Mouse (Mus musculus): ENCODE measurements around the gene Epor.

Epor gene

DNA sequence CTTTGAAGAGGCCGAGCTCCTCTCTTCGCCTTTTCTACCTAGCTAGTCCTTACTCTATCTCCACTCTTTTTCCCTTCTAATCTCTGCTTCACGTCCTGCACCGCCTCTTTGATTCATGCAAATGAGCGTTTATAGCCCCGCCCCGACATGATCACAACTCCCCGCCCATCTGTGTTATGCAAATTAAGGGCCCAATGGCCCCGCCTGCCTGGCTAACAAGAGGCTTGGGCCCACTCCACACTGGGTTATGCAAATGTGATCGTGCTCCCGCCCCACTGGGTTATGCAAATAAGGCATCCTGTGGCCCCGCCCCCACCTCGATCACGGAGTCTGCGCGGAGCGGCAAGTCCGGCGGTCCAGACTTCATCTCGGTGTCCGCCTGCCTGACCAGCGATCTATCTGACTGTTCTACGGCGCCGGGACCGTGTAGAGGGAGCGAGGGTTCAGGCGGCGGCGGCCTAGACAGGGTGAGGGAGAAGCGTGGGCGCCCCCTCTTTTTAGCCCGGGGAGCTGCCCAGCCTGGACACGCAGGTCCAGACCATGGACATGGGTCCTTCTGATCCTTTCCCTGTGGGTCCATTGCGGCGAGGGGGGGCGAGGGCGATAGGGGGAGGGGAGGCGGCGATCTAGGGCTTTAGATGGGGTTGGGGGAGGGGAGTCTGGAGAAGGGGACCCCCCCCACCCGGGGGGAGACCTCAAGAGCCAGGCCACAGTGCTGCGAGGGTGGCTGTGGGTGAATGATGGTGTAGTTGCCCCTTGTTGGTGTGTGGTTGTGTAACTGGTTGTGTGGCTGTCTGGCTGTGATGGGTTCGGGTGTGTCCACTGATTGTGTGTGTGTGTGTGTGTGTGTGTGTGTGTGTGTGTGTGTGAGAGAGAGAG is 26.4 kb downstream of the Epor start, which contains the start of gene Plppr2:
Gene Plppr2 (plus strand): TSS at position 342 of the 879 bp plus-strand sequence.
- DNase-seq: peak; percentile 98

DNA sequence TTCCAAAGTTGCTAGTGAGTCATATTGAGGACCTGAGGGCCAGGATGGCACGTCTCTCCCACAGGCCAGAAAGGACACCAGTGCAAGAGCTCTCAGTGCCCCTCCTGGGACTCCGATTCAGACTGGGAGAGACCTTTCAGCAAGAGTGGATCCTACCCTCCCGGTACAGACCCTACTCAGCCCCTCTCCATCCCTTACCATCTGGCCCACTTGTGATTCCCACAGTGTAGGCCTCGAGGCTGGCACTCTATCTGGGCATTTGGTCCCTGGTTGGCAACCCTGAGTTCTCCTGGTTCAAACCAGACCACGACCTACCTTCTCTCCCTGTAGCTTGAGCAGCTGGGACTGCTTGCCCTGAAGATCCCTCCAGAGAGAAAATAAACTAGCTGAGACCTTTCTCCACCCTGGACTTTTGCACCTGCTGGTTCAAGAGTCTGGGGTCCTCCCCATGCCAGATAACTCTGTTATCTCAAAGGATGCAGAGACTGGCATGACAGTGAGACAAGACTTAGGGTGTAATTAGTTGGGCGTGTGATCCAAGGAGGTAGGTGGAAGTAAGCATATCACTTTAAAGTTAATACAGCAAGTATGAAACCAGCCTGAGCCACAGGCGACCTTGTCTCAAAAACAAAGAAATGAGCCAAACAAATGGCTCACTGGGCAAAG is 27.7 kb downstream of the Epor start:
- no peak for DNase-seq

- DNase-seq: no peak
Measured at GRCm38 (mm10) chr9:21934021-21934420, 29.3 kb downstream of the Epor start.

DNA sequence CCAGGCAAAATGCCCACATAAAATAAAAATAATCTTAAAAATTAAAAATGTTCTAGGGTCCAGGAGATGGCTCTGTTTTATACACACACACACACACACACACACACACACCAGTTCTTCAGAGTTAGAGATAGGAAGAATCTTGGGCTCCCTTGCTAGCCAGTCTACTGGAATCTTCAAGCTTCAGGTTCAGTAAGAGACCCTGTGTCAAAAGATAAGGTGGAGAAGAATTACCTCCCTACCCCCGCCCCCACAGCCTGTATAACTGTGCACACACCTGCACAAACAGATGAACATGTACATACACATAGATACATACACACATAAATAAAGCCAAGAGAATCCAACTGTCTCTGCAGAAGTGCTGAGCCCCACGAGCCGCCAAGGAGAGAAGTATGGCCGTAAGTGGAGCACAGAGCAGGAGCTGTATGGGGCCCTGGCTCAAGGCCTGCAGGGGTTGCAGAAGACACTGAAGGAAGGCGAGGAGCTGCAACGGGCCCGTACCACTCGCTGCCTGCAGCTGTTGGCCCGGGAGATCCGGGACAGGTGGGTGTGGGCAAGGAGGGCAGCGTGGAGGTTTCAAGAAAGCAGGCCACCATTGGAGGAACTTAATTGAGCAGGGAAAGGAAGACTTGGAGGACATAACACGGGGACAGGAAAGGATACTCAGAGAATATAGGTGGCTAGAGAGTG is 30.7 kb downstream of the Epor start:
- no peak for DNase-seq

DNA sequence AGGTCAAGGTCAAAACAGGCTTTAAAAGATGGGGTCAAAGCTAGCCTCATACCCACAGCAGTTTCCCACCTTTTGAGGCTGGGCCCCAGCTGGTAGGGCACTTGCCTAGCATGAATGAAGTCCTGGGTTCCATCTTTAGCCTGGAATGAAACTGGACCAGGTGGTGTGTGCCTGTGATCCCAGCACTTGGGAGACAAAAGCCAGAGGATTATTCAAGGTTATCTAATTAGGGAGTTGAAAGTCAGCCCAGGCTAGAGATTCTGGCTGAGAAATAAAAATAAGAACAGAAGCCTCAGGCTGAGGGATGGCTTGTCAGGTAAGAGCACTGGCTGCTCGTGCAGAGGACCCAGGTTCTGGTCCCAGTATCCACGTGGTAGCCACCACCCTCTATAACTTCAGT is 31.3 kb downstream of the Epor start:
- no peak for DNase-seq

DNA sequence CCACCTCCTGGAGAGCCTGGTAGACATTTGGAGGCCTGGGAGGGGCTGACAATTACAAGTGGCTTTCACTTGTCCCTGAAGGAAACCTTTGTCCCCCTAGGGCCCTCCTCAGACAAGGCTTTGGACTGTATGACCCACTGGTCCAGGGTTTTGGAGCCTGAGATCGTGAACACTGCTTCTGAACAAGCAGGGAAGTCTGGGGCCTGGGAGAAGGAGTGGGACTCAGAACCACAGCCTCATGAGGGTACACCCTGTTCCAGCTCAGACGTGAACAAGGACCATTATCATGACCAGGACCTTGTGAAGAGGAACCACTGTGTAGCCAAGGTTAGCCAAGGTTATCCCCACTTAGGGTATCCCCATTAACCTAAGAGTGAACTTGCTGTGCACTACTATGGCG is 34.1 kb downstream of the Epor start:
- no peak for DNase-seq

GRCm38 (mm10) chr9:21927208-21927753 is 36.0 kb downstream of the Epor start, which contains the start of the genes Ccdc159 and Tmem205:
Gene Ccdc159, plus strand, starts transcription at chr9:21927471.
Gene Tmem205, minus strand, starts transcription at chr9:21927556.
- peak; percentile 94 to 99 for DNase-seq

GRCm38 (mm10) chr9:21926784-21927183 is 36.5 kb downstream of the Epor start:
- peak in 1 of 2 experiments; percentile 21 for DNase-seq

DNA sequence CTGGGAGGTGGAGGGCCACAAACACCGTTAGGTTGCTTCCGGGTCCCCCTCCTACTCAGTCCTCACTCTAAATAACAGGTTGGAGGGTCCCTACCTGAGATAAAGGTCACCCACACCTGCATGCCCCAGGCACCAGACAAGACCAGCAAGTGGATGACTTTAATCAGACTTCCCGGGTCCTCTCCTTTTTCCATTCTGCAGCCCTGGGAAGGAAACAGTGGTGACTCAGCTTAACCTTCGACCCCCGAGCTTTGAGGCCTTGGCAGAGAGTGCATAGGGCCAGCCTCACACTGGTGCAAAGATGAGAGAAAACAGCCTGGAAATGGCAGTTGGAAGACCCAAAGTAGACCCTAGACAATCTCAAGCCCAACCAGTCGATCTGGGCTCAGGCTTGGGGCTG is 37.2 kb downstream of the Epor start:
- peak; percentile 52 to 69 for DNase-seq

DNA sequence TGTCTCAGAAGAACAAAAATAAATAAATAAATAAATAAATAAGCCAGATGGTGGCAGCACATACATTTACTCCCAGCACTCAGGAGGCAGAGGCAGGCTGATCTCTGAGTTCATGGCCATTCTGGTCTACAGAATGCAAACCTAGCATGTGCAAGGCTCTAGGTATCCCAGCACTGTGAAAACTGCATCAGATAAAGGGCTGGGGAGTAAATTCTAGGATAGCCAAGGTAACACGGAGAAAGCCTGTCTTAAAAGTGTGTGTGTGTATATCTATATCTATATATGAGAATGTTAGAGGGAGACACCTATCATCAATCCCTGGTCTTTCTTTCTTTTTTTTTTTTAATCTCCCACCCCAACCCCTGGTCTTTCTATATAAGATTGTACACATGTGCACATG is 37.8 kb downstream of the Epor start:
- no peak for DNase-seq

DNA sequence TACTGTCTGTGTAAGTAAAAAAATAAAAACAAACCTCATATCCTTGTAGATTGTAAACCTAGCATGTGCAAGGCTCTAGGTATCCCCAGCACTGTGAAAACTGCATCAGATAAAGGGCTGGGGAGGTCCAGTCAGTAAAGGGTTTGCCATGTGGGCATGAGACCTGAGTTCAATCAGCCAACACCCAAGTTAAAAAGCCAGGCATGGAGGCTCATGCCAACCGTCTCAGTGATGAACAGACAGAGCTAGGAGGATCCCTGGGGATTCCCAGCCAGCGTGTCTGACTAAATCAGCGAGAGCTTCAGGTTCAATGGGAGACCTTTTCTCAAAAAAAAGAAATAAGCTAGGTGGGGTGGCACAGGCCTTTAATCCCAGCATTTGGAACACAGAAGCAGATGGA is 38.3 kb downstream of the Epor start:
- DNase-seq: no peak

- peak; percentile 94 for DNase-seq
Measured at GRCm38 (mm10) chr9:21924099-21924493, 39.2 kb downstream of the Epor start.

DNA sequence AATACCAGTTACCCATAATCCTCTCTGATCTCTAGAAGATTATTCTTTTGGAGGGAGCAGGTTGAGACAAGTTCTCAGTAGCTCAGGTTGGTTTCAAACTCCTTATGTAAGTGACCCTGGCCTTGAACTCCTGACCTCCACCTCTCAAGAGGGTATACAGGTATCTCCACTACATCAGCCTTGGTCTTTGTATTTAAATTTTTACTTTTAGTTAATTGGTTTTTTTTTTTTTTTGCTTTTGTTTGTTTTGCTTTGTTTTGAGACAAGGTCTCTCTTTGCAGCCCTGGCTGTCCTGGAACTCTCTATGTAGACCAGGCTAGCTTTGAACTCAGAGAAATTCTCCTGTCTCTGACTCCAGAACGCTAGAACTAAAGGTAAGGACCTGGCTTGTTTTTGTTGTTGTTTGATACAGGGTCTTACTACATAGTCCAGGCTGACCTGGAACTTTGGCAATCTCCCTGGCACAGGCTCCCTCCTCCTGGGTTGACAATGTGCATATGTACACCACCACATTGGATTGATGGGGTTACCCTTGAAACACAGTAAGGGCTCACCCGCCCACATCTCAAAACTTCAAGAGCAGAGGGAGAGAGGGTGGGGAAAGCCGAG is 39.7 kb downstream of the Epor start:
- DNase-seq: no peak

- no peak for DNase-seq
Measured at GRCm38 (mm10) chr9:21923036-21923435, 40.3 kb downstream of the Epor start.

- DNase-seq: no peak
Measured at GRCm38 (mm10) chr9:21918692-21919384, 44.5 kb downstream of the Epor start.

DNA sequence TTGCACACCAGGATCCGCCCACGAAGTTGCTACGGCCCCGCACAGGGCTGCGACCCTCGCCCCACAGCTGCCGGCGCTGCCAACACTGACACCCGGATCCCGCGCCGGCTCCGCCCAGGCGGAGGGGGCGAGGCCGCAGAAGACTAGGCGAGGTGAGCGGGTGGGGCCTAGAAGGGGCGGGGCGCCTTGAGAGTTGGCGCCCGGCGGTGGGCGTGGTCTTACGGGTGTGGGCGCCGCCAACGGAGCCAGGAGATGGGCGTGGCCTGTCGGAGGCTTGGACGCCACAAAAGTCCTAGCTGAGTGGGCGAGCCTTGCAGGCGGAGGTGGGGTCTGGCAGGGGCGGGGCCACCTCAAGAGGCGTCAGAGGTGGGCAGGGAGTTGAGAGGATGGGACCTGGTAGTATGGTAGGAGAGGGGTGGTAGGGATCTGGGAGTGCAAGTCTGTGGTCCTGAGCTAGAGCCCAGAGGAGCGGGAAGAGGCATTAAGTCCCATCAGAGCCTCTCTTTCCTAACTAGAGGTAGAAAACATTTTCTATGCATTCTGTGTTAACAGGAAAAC is 45.2 kb downstream of the Epor start, which contains the start of gene Rab3d:
Gene Rab3d (minus strand): TSS at position 158 of the 558 bp plus-strand sequence.
- peak; percentile 98 for DNase-seq

GRCm38 (mm10) chr9:21917493-21918034 is 45.7 kb downstream of the Epor start:
- peak in 1 of 2 experiments; percentile 50 for DNase-seq

- DNase-seq: no peak
Measured at GRCm38 (mm10) chr9:21916851-21917492, 46.3 kb downstream of the Epor start.

DNA sequence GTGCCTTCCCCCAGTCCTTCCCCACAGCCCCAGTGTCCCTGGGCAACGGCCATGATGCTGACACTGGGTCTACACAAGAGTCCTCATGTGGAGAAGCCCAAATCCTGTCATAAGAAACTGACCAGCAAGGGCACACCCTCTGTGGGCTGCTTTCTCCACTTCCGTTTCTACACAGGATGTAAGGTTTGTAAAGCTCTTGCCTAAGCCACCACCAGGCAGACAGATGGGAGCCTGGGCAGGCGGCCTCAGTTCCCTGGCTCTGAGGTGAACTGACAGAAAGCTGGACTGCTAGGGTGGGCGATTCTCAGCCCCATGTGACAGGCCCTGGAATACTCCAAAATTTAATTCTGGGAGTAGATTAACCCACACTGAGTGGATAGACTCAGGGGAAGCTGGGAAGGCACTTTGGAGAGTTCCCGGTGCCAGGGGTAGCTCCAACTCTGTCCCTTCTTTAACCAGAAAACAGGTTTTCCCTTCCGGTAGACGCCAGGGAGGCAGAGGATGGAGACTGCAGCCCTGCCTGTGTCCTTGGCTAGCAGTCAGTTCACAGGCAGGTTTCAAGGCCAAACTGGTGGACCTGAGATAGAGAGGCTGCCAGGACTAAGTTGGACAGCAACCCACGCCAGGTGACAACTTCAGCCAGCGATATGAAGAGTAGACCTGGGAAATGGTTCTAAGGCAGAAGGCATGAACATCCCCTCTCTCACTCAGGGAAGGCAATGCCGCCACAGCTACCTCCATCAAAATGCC is 53.7 kb downstream of the Epor start:
- no peak for DNase-seq

All from kidney, postnatal 25 days (tissue).